Mouse (Mus musculus): ENCODE results near the gene Flnb.

Flnb gene

DNA sequence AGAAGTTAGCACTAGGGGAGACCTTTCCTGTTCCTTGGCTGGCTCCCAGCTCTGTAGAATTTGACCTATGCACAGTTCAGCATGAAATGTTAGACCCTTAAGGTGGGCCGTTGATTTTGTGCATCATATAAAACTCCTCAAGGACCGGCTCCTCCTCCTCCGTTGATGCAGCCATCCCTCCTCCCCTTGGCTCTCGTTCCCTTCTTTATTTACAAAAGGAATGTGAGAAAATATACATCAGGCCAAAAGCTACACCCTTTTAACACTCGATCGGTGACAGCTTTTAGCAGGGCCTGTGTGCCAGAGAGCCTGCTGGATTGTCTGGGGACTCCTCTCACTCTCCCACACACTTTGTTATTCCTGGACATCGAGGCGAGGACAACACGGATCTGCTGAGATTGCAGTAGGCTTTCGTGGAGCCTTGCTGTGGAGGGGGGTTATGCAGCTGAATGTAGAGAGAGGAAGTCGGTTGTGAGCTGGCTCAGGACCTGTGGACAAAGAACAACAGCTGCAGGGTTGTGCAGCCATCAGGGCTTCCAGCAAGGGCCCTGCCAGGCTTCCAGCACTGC, 82.8 kb downstream of the Flnb start:
- CTCF ChIA-PET = no interaction called here

DNA sequence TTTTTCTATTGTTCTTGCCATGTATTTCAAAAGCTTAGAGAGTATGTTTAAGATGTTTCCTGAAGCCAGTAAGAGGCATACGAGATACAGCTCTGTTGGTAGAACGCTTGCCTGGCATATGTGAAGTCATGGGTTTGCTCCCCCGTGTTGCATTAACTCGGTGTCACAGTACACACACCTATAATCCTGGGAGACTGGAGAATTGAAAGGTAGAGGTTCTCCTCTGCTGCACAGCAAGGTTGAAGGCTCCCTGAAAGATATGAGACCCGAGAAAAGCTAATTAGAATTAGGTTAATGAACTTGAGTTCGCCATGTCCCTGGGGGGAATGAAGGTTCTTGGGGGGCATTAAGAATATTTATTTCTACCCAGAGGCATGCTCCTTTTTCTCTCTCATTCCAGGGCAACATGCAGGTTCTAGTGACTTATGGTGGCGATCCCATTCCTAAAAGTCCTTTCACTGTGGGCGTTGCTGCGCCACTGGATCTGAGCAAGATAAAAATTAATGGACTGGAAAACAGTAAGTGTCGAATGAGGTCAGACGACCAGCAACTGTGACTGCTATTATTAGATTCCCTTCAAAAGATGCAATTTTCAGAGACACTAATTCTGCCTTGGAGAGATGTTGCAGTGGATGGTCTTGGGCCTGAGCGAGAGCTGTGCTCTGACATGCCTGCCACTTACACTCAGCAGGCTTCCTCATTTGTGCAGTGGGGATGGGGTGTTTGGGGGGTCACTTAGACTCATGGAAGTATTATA, 83.9 kb downstream of the Flnb start:
- CTCF ChIA-PET = no interaction called here

DNA sequence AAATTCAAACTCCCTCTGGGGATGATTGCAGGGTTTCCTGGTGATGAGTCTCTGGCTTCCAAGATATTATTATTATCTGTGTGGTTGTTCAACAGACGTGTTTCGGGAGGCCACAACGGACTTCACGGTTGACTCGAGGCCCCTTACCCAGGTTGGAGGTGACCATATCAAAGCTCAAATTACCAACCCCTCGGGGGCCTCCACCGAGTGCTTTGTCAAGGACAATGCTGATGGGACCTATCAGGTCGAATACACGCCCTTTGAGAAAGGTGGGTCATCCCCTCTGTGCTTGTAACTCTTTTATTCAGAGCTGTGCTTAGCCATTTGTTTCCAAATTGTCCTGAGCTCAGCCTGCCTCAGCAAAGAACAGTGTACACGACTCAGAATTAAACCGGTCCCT, 89.3 kb downstream of the Flnb start:
- CTCF ChIA-PET = no interaction called here

DNA sequence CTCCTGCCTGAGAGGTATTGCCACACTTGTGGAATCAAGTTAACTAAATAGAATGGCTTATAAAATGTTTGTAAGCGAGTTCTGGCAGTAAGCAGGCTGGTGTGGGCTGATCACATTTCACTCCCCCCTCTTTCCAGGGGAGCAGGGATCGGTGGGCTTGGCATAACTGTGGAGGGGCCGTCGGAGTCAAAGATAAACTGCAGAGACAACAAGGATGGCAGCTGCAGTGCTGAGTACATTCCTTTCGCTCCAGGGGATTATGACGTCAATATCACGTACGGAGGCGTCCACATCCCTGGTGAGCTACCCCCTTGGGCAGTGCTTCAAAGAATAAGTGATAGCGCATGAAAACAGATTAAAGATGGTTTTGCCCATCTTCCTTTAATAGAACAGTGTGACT, 91.7 kb downstream of the Flnb start:
- CTCF ChIA-PET = interaction anchor here (0.7 kb wide), 1 partner anchor 788 kb away, joined by 13 read pairs; no protein-coding TSS in a partner anchor

DNA sequence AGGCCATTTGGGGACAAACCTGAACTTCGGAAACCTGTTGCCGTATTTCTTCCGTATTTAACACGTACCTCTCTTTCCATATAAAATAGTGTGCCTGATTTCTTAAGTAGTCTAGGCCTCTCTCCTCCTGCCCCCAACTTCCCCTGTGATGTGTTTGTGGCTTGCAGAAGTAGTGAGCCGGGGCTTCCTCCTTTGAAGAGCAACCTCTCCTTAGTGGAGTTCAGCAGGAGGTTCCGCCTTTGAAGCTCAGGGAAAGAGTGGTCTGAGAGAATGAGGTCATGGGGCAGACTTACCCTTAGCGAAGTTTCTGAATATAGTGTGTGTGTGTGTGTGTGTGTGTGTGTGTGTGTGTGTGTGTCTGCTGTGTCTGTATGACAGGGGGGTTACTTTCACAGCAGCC, 96.1 kb downstream of the Flnb start:
- CTCF ChIA-PET = interaction anchor here (0.8 kb wide), 1 partner anchor 138 kb away, joined by 4 read pairs; no protein-coding TSS in a partner anchor

DNA sequence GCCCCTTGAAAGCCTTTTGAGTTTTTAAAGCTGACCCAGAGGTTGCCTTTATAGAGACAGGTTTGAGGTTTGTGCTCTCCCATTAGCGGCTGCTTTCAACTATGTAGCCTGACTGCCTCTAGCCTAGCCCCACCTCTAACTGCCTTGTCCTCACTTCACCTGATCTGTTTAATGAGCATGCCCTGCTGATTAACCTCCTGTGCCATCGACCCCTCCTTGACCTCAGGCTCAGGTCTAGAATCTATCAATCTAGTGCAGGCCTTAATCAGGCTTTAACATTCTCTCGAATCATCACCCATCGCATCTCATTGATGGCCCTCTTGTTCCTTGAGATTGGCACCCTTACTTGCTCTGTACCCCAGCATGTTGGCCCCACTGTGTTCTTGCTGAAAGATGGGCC, 96.7 kb downstream of the Flnb start:
- CTCF ChIA-PET = no interaction called here

- CTCF ChIA-PET = no interaction called here
Measured at GRCm38 (mm10) chr14:7918150-7918991, 100.6 kb downstream of the Flnb start.

GRCm38 (mm10) chr14:7919309-7919708, 101.6 kb downstream of the Flnb start:
- CTCF ChIA-PET = no interaction called here

GRCm38 (mm10) chr14:7919921-7920320, 102.2 kb downstream of the Flnb start:
- CTCF ChIA-PET = no interaction called here

DNA sequence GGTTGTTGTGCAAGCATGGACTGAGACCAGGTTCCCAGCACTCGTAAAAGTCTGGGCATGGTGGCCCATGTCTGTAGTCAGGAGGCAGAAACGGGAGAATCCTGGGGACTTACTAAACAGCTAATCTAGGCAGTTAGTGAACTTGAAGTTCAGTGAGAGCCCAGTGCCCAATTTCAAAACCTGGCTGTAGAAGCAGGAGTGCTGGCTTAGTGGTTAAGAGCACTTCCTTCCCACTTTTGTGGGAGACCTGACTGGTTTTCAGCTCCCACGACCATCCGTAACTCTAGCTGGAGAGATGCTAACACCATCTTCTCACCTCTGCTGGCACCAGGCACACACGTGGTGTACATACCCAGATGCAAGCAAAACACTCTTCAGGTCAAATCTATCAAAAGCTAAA, 103.7 kb downstream of the Flnb start:
- CTCF ChIA-PET = no interaction called here

DNA sequence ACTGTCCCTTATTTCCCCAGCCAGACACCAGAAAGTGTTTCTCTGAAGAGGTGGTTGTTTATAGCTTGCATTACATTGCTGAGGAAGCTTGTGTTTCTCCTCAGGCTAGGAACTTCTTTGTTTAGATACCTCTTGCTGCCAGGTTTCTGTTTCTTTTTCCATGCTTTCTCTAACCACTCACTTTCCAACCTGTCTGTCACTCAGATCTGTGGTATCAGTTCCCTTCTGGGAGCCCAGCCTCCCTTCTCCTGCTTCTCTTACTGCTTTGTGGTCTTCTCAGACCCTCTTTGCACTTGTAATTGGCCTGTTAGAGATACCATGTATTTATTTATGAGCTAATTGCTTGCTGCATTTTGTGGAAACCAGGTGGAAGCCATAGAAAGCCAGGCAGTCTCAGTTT, 105.9 kb downstream of the Flnb start:
- CTCF ChIA-PET = interaction anchor here (0.7 kb wide), 1 partner anchor 107 kb away, joined by 14 read pairs; no protein-coding TSS in a partner anchor

- CTCF ChIA-PET = no interaction called here
Measured at GRCm38 (mm10) chr14:7928362-7928761, 110.6 kb downstream of the Flnb start.

- CTCF ChIA-PET = no interaction called here
Measured at GRCm38 (mm10) chr14:7929029-7929428, 111.3 kb downstream of the Flnb start.

DNA sequence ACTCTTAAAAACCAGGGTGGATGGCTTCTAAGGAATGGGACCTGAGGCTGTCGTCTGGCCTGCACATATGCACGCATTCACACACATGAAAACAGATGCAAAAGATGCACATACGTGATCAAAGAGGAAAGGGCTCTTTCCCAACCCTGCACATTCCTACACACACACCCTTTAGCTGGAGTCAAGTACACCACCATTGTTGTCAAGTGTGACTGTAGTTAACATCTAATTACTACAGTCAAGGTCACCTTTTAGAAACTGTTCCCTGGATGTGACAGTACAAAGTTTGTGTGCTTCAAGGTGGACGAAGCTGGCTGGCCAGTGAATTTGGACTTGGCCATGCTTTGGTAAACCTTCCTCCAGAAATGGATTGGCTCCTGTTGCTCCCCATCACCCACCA, 114.4 kb downstream of the Flnb start:
- CTCF ChIA-PET = no interaction called here

GRCm38 (mm10) chr14:7934166-7934565, 116.4 kb downstream of the Flnb start:
- CTCF ChIA-PET = no interaction called here

GRCm38 (mm10) chr14:7937052-7937630, 119.4 kb downstream of the Flnb start:
- CTCF ChIA-PET = no interaction called here

- CTCF ChIA-PET = interaction anchor here (0.7 to 1.0 kb wide), 2 partner anchors 15 to 283 kb away, joined by 3 to 9 read pairs; no protein-coding TSS in a partner anchor
Measured at GRCm38 (mm10) chr14:7938809-7939784, 121.3 kb downstream of the Flnb start.

DNA sequence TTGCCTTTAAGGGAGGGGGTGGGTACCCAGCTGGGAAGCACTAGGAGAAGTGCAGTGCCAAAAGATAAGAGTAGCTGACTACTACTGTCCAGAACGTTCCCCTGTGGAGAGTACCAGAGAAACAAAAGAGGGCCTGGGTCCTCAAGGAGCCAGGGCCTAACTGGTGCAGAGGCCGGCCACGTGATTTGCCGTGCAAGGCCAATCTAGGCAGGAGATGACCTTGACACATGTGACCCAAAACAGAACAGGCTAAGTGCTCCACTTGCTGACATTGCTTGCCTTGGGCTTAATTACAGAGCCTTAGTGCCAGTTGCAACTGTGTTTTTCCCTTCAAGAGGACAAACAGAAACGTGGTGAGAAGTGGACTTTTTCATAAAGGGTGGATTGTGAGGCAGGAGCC, 123.7 kb downstream of the Flnb start:
- CTCF ChIA-PET = no interaction called here

DNA sequence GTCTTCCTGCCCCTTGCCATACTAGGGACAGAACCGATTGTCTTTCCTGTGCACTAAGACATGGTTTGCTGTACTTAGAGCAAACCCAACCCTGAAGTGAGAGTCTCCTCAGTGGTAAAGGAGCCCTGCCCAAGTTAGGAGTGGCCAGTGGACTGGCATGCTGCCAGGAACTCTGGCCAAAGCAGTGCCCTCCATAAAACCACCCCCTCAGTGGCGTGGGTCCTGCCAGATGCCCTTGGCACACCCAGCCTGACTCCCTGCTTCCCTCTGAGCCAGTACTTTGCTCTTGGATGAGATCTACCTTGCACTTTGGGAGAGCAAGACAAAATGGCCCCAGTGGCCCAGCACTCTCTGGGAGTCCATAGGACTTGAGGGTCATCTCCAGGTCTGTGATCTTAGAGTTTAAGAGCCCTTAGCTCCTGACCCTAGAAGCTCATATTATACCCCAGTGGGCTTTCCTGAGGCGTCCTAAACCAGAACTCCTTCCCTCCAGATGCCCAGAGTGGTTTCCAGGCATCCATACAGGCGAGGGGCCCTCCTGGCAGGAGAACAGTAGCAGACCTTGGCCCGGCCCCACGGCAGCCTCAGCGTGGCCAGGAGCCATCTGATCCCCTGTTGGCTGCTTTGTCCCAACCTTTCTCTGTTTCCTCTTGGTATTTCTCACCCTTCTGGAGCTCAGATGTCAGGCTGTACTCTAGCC, 125.5 kb downstream of the Flnb start:
- CTCF ChIA-PET = interaction anchor here (1.0 kb wide), 1 partner anchor 126 kb away, joined by 3 read pairs; the partner anchor contains the start of gene Flnb

DNA sequence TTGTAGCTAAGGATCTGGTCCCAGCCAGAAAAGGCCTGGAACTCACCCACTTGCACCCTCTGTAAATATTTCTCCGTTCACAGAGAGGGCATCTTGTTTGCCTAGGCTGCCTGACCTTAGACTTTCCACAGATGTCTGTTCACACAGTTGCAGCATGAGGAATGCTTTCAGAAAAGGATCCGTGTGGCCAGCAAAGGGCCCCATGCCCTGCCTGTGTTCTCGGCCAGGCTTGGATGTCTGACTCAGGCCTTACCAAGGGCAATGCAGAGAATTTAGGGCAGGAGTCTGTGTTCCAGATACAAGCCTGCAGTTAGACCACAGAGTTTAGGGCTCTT, 126.0 kb downstream of the Flnb start:
- CTCF ChIA-PET = interaction anchor here (1.0 kb wide), 1 partner anchor 126 kb away, joined by 3 read pairs; the partner anchor contains the start of gene Flnb

Measured in spleen, embryonic (tissue).